Comparison of ENCODE assay signal across 8 mouse cellular contexts in genomic region chr17:34644608-34645007, GRCm38 (mm10). TPM values are rescaled to one million over a fixed set of nuclear protein-coding genes. Genes with fewer than 3 reads are reported as not detected.
DNase-seq lines count a peak whose midpoint lies in the region; ATAC-seq and TF ChIP-seq lines count a peak whose summit lies in the region.

Gene Fkbpl, plus strand, starts transcription at chr17:34644764.

- H3K27me3 ChIP-seq in forebrain, embryonic 15.5 days: no peaks in the 10 kb centered on the region

- H3K9me3 ChIP-seq in forebrain, embryonic 15.5 days: no peaks in the 10 kb centered on the region

- peak within 1 kb of the TSS; percentile 73 for H3K27ac ChIP-seq in forebrain, embryonic 15.5 days (replicated peaks)

- intact Hi-C loops in heart, postnatal 25 days (cut with DNase I): no loop called here

- WGBS in forebrain, embryonic 15.5 days: under 1% methylated on average over 16 of the region's 16 CpGs
- under 1% methylated on average over 16 of the region's 16 CpGs for WGBS in lung, adult 2 months

- H3K4me1 ChIP-seq in forebrain, embryonic 15.5 days: peaks cover 49% of the 10 kb centered on the region
- peaks cover 5% of the 10 kb centered on the region for H3K4me1 ChIP-seq in lung, adult 2 months (ENCODE audit: control insufficient read depth, insufficient read depth, low read length)

- H3K36me3 ChIP-seq in forebrain, embryonic 15.5 days: peaks cover 8% of the 10 kb centered on the region

- ATAC-seq in forebrain, embryonic 15.5 days (replicated peaks): peak; percentile 77
- peak; percentile 84 for ATAC-seq in neutrophil, adult 5-6 weeks (ENCODE audit: extremely low read depth, insufficient number of reproducible peaks, low FRiP score, poor library complexity, severe bottlenecking)

- peak within 1 kb of the TSS; percentile 67 for H3K4me2 ChIP-seq in forebrain, embryonic 15.5 days (replicated peaks)

- peak within 1 kb of the TSS; percentile 97 for H3K4me3 ChIP-seq in forebrain, embryonic 15.5 days
- H3K4me3 ChIP-seq in lung, adult 2 months (replicated peaks; ENCODE audit: extremely low read depth, low read depth, low read length): peak within 1 kb of the TSS; percentile 73

- peak; percentile 98 for DNase-seq in ES-CJ7 (ENCODE audit: low read depth, low spot score)
- DNase-seq in cerebellum, adult 11 months: peak; percentile 95
- DNase-seq in heart, postnatal 25 days (ENCODE audit: low spot score): peak; percentile 93
- peak; percentile 96 to 99 for DNase-seq in layer of hippocampus, adult 18-20 months (ENCODE audit: low spot score in 2 of 2)
- peak; percentile 96 for DNase-seq in lung, adult 2 months
- peak; percentile 90 to 93 for DNase-seq in thymus, adult 18-20 months

- TF ChIP-seq CTCF in lung, adult 2 months (IDR thresholded peaks at IDR 0.05; ENCODE audit: insufficient read depth, low read length): no peak

- peak within 1 kb of the TSS; percentile 61 for H3K9ac ChIP-seq in forebrain, embryonic 15.5 days (replicated peaks)

- peak; percentile 51; the same call in 1 of the 2 replicates for TF ChIP-seq POLR2A in lung, adult 2 months (IDR thresholded peaks at IDR 0.05; ENCODE audit: borderline replicate concordance, extremely low read depth, low read depth, low read length)

RNA-seq across cellular contexts. Expression of gene Fkbpl, which starts in this region (rescaled TPM):
- 15.3 and 15.8 TPM in 2 replicates for polyA plus RNA-seq in forebrain, embryonic 15.5 days (2015; fragmentation: Nextera tagmentation; extraction: Ambion mirVana)
- 1 to 10 TPM; 6.2 to 6.6 TPM for total RNA-seq in heart, postnatal 25 days (2021)
- total RNA-seq in layer of hippocampus, adult 18-20 months (2021): 10 to 100 TPM; 16.6 to 18.0 TPM
- 2.4 and 2.9 TPM in 2 replicates for polyA plus RNA-seq in lung, adult 2 months (2012; rRNA removed)
- 15.2 and 17.2 TPM in 2 replicates for total RNA-seq in neutrophil, adult 5-6 weeks (2017)

Comparison
In these comparisons a context has a peak if more than half of its experiments do, and no peak if none do; other contexts are left out.
1. Peak in every context shown above with its lines: DNase-seq, ATAC-seq, H3K4me3 ChIP-seq and H3K27ac ChIP-seq.